Mouse (Mus musculus) layer of hippocampus, postnatal 10 days (tissue): ENCODE data around the gene Btg4. TPM values are rescaled to one million over a fixed set of nuclear protein-coding genes. Genes with fewer than 3 reads are reported as not detected.
A peak's percentile ranks its signal among the peaks of the same experiment; 100 is the strongest.
"Not testable (repeated sequence)": the region's sequence is repeated elsewhere in the genome, so short reads cannot be mapped to it uniquely, and the experiment has no call there.

Experiments used
- DNase-seq, 2 experiments: peaks; one replicate each; pipeline ENCODE4 v3.0.0; 2021; ENCODE audit warnings: low spot score in 2 of 2
- total RNA-seq, 2 experiments: library from RNA; stranded (reverse); gene quantifications; 2 replicates each; pipeline ENCODE4 v1.2.3; 2021

Gene Btg4
- total RNA-seq, 2 experiments from 2014 or later, result not detected

- no peak for DNase-seq
Observed at GRCm38 (mm10) chr9:51081614-51082013, 20.9 kb downstream of the Btg4 start.

- DNase-seq, result no peak
Observed at GRCm38 (mm10) chr9:51093697-51094096, 33.0 kb downstream of the Btg4 start.

- DNase-seq, result no peak
Observed at GRCm38 (mm10) chr9:51096306-51096705, 35.6 kb downstream of the Btg4 start.

GRCm38 (mm10) chr9:51101756-51102425, 41.2 kb downstream of the Btg4 start, which contains the start of gene 4833427G06Rik:
4833427G06Rik (minus strand) TSS chr9:51102078.
- DNase-seq, result peak; percentile 37 to 55

GRCm38 (mm10) chr9:51102963-51103807, 42.5 kb downstream of the Btg4 start:
- DNase-seq, result peak; percentile 45 to 61

GRCm38 (mm10) chr9:51103808-51104514, 43.3 kb downstream of the Btg4 start:
- DNase-seq, result peak; percentile 29 to 37

GRCm38 (mm10) chr9:51105751-51106150, 45.0 kb downstream of the Btg4 start:
- DNase-seq, result no peak

GRCm38 (mm10) chr9:51114767-51115166, 54.1 kb downstream of the Btg4 start:
- DNase-seq, result no peak

GRCm38 (mm10) chr9:51136985-51137384, 76.3 kb downstream of the Btg4 start:
- peak in 1 of 2 experiments; percentile 47 for DNase-seq

GRCm38 (mm10) chr9:51137432-51137831, 76.7 kb downstream of the Btg4 start:
- no peak for DNase-seq

GRCm38 (mm10) chr9:51137836-51138235, 77.1 kb downstream of the Btg4 start:
- DNase-seq, result no peak

- no peak for DNase-seq
Observed at GRCm38 (mm10) chr9:51138301-51138700, 77.6 kb downstream of the Btg4 start.

GRCm38 (mm10) chr9:51139401-51139800, 78.7 kb downstream of the Btg4 start:
- DNase-seq, result not testable (repeated sequence)

GRCm38 (mm10) chr9:51140711-51141110, 80.0 kb downstream of the Btg4 start:
- no peak for DNase-seq

GRCm38 (mm10) chr9:51143437-51143836, 82.7 kb downstream of the Btg4 start:
- DNase-seq, result no peak

GRCm38 (mm10) chr9:51144218-51144617, 83.5 kb downstream of the Btg4 start:
- no peak for DNase-seq

- no peak for DNase-seq
Observed at GRCm38 (mm10) chr9:51146496-51146895, 85.8 kb downstream of the Btg4 start.

- DNase-seq, result no peak
Observed at GRCm38 (mm10) chr9:51147294-51147693, 86.6 kb downstream of the Btg4 start.

- DNase-seq, result peak; percentile 76
Observed at GRCm38 (mm10) chr9:51152079-51152752, 91.5 kb downstream of the Btg4 start.

GRCm38 (mm10) chr9:51161771-51162388, 101.2 kb downstream of the Btg4 start:
- DNase-seq, result peak; percentile 87 to 90

GRCm38 (mm10) chr9:51163989-51164388, 103.3 kb downstream of the Btg4 start:
- DNase-seq, result no peak
